Mouse (Mus musculus) heart, adult 2 months (tissue): Measurements from ENCODE around the gene Tsg101.

Experiments used
- EP300 ChIP-seq: fragments of 200-500 bp; IDR thresholded peaks from 2 replicates; pipeline ENCODE4 v1.6.1; 2011; ENCODE audit warnings: low read depth, low read length, control low read depth; ENCODE audit not compliant: insufficient read depth
- POLR2A ChIP-seq: fragments of 200-500 bp; IDR thresholded peaks from 2 replicates; pipeline ENCODE4 v1.6.1; 2011; ENCODE audit warnings: mild to moderate bottlenecking, low read depth, low read length, control low read depth; ENCODE audit not compliant: insufficient read depth

DNA sequence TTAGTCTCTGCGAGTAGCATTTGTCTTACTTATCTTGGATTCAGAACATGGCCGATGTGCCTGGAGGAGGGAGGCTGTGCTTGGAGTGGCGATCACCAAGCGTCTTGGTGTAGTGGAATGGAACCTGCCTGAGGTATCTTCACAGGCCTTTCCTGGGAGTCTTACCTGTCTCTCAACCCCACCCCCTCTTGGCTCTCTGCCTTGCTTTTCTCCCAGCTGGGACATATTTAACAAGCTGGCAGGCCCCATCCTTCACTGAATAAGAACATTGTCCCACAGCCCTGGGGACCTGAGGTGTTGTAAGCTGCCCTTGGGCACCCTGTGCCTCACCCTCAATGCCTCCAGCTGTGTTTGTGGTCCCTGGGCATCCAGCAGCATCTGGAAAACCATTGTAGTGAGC is 76.2 kb downstream of the Tsg101 start:
- no peak for TF ChIP-seq EP300
- no peak for TF ChIP-seq POLR2A
